Mouse (Mus musculus) megakaryocyte, embryonic 14.5 days (primary cell): Measurements from ENCODE around the gene Asb3.

Experiments
- FLI1 ChIP-seq: IDR thresholded peaks from 2 replicates; pipeline ENCODE4 v1.6.1; 2012; ENCODE audit warnings: low read length, inconsistent platforms, mixed read lengths
- GATA1 ChIP-seq: IDR thresholded peaks from 3 replicates; pipeline ENCODE4 v1.6.1; 2012; ENCODE audit warnings: mixed read lengths, low read length, inconsistent platforms, borderline replicate concordance

- TF ChIP-seq GATA1 (no peak), FLI1 (no peak)
These were observed 204.8 kb downstream of the Asb3 start for GRCm38 (mm10) chr11:31089973-31090372.
